Mouse (Mus musculus): ENCODE results near the gene Serpinb8. TPM values are rescaled to one million over a fixed set of nuclear protein-coding genes. Genes with fewer than 3 reads are reported as not detected.

The Serpinb8 gene
- polyA plus RNA-seq, 1 experiment from 2014 or later = 0.21 TPM

DNA sequence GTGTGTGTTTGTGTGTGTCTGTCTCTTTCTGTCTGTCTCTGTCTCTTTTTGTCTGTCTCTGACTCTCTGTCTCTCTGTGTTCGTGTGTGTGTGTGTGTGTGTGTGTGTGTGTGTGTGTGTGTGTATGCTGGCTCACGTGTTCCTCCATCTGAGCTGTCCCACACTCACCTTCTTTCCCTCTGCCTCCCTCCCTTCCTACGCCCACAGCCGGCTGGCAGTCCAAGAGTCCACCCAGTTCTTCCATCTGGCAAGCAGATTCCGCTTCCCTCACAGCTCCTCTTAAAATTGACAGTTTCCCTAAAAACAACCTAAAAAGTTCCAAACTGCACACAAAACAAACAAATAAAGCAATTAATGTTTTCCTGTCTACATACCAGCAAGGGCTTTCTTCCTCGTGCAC, 55.3 kb downstream of the Serpinb8 start:
- H3K27me3 ChIP-seq = no peaks in the 10 kb centered on the region
- no peak for ATAC-seq (ENCODE audit: low read depth)

DNA sequence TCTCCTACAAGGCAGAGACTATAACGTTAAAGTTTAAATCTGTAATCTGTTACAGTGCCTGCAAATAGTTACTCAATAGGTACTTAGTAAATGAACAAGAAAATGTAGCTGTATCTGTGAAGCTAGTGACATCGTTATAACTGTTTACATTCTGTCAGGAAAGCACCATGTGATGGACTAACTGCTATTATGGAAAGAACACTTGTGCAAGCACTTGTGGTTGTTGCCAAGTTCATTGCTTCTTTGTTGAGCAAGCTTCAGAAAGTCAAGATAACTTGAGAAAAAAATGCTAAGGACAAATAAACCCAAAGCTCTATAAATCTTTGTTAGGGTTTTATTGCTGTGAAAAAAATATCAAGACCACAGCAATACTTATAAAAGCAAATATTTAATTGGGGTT, 67.9 kb downstream of the Serpinb8 start:
- Histone ChIP-seq H3K27me3 (no peaks in the 10 kb centered on the region), H3K4me2 (no peak overlapping the region), H3K9me3 (replicated peaks) (no peaks in the 10 kb centered on the region), H3K9ac (no peak overlapping the region), H3K4me1 (replicated peaks) (no peaks in the 10 kb centered on the region), H3K4me3 (replicated peaks) (no peak overlapping the region), H3K36me3 (no peaks in the 10 kb centered on the region), H3K27ac (no peak overlapping the region)
- no peak for DNase-seq
- no peak for ATAC-seq (ENCODE audit: low read depth)
- 66% methylated on average over 2 of the region's 2 CpGs for WGBS (ENCODE audit: insufficient replicate concordance)

More for the DNA sequence above, 55.3 kb downstream of the Serpinb8 start:
- H3K27ac ChIP-seq = no peak overlapping the region
- no peak overlapping the region for H3K9ac ChIP-seq
- H3K4me1 ChIP-seq (replicated peaks) = no peaks in the 10 kb centered on the region
- no peaks in the 10 kb centered on the region for H3K9me3 ChIP-seq (replicated peaks)
- 52% methylated on average over 5 of the region's 6 CpGs for WGBS (ENCODE audit: insufficient replicate concordance)
- no peak overlapping the region for H3K4me2 ChIP-seq
- H3K4me3 ChIP-seq (replicated peaks) = no peak overlapping the region
- no peaks in the 10 kb centered on the region for H3K36me3 ChIP-seq
- DNase-seq = no peak

Other genes with a start within 250 kb of the Serpinb8 start
- gene Serpinb11, start 228.8 kb upstream of the Serpinb8 start, polyA plus RNA-seq (2015; fragmentation: Nextera tagmentation; extraction: Ambion mirVana) = not detected in 2 replicates
- 0.06 TPM in 1 of 2 replicates, not detected in the other for gene Serpinb7, start 190.4 kb upstream of the Serpinb8 start, polyA plus RNA-seq (2015; fragmentation: Nextera tagmentation; extraction: Ambion mirVana)
- gene Serpinb2, start 78.6 kb upstream of the Serpinb8 start, polyA plus RNA-seq (2015; fragmentation: Nextera tagmentation; extraction: Ambion mirVana) = 4.0 and 4.6 TPM in 2 replicates

All from liver, embryonic 13.5 days (tissue).